Mouse (Mus musculus) neural tube, embryonic 11.5 days (tissue): ENCODE measurements around the gene Olfr1353. TPM values are rescaled to one million over a fixed set of nuclear protein-coding genes. Genes with fewer than 3 reads are reported as not detected.
"Not testable (repeated sequence)": the region's sequence is repeated elsewhere in the genome, so short reads cannot be mapped to it uniquely, and the experiment has no call there.

Experiments
- ATAC-seq: fragments of 200-750 bp; cut with Nextera tagmentation; 2 replicates; pipeline ENCODE4 v1.8.0; 2017; ENCODE audit warnings: moderate number of reproducible peaks, mild to moderate bottlenecking, moderate TSS enrichment, moderate library complexity; ENCODE audit not compliant: insufficient read depth, low FRiP score, low TSS enrichment
- DNase-seq: peaks from one replicate; pipeline ENCODE4 v3.0.0-alpha.2; 2015; ENCODE audit warnings: low spot score
- H3K27ac ChIP-seq: fragments of 300-500 bp; sonication (generic); 2 replicates; pipeline ENCODE4 v1.5.1; 2014; ENCODE audit warnings: low read depth, mild to moderate bottlenecking, low read length
- H3K27me3 ChIP-seq: fragments of 300-500 bp; sonication (generic); 2 replicates; pipeline ENCODE4 v1.6.1; 2014; ENCODE audit warnings: mild to moderate bottlenecking, low read length, mixed read lengths; ENCODE audit not compliant: control insufficient read depth, insufficient read depth
- H3K36me3 ChIP-seq: fragments of 300-500 bp; sonication (generic); 2 replicates; pipeline ENCODE4 v1.6.1; 2014; ENCODE audit warnings: mild to moderate bottlenecking, low read length, moderate library complexity, mixed read lengths; ENCODE audit not compliant: control insufficient read depth, insufficient read depth
- H3K4me1 ChIP-seq: fragments of 300-500 bp; sonication (generic); 2 replicates; pipeline ENCODE4 v1.6.1; 2014; ENCODE audit warnings: low read length, mixed read lengths; ENCODE audit not compliant: control insufficient read depth, insufficient read depth
- H3K4me2 ChIP-seq: fragments of 300-500 bp; sonication (generic); 2 replicates; pipeline ENCODE4 v1.6.1; 2014; ENCODE audit warnings: low read depth, mild to moderate bottlenecking, moderate library complexity
- H3K4me3 ChIP-seq: fragments of 300-500 bp; sonication (generic); 2 replicates; pipeline ENCODE4 v1.5.1; 2014; ENCODE audit warnings: low read depth, low read length
- H3K9ac ChIP-seq: fragments of 300-500 bp; sonication (generic); 2 replicates; pipeline ENCODE4 v1.6.1; 2014; ENCODE audit warnings: mild to moderate bottlenecking, low read length
- H3K9me3 ChIP-seq: fragments of 300-500 bp; sonication (generic); 2 replicates; pipeline ENCODE4 v1.6.1; 2016; ENCODE audit warnings: low read length; ENCODE audit not compliant: control insufficient read depth
- WGBS: fragments of 180-500 bp; shearing (Covaris S2); extraction: QIAGEN DNeasy Blood & Tissue Kit; methylation state at CpG from one replicate; pipeline ENCODE4 v1.1.7; 2014; 5-methylcytosine and 5-hydroxymethylcytosine counted together
- polyA plus RNA-seq: library from polyadenylated mRNA; unstranded; fragments of >200 nt; fragmentation: Nextera tagmentation; extraction: Ambion mirVana; gene quantifications from 2 replicates; pipeline ENCODE4 v1.2.1, GENCODE M21; 2014

The Olfr1353 gene
- not detected in 2 replicates for polyA plus RNA-seq

DNA sequence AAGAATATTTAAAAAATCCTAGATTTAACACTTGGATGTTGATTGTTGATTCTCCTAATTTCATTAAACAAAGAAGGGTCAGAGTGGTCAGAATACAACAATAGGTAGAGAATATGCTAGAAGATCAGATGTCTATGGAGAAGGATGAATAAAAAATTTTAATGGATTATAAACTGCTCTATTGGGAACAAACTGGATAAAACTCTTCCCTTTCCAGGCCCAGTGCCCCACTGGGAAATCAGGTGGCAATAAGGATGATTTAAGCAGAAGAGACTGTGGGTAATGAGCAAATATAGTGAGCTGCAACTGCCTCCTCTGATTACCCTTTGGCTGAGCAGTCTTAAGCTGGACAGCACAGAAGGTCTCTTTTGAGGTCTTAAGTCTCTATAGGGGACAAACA is at the start of gene Olfr1353:
TSS of gene Olfr1353 (plus strand) at position 301 of the 400 bp plus-strand sequence.
- H3K4me2 ChIP-seq, DNase-seq, H3K27me3 ChIP-seq, H3K9ac ChIP-seq, H3K27ac ChIP-seq, H3K4me1 ChIP-seq, H3K36me3 ChIP-seq, ATAC-seq, H3K4me3 ChIP-seq, H3K9me3 ChIP-seq: not testable (repeated sequence)

DNA sequence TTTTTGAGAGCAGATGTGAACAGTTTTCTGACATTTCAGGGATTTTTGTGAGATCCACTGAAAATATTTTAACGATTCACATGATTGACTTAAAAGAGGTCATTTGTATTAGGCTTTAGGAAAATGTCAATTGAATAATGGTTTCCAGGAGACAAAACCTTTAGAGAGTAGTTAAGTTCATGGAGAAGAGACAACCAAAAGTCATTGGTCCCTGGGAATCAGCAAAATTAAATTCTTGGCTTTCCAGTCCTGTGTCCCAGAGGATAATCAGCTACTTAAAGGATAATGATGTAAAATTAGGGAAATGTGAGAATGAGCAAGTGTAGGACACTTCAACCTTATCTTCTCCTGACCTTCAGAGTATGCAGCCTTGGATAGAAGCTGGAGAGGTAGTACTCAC is 12.8 kb upstream of the Olfr1353 start, which contains the start of gene Olfr8:
TSS of gene Olfr8 (plus strand) at position 301 of the 400 bp plus-strand sequence.
- not testable (repeated sequence) for ATAC-seq, DNase-seq, H3K4me2 ChIP-seq

DNA sequence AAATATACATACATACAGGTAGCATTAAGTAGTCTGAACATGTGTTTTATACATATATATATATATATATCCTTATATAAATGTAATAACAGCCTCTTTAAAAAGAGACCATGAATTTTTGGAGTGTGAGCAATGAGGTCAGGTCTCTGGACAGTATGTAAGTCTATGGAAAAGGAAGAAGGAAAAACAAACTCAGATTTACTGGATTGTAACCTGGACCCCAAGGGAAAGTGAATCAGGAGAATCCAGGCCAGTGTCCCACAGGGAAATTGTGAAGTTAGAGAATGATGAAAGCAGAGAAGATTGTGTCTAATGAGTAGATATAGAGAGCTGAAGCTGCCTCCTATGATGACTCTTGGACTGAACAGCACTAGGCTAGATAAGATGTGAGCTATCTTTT is 17.6 kb downstream of the Olfr1353 start, which contains the start of gene Olfr1352:
TSS of gene Olfr1352 (plus strand) at position 301 of the 400 bp plus-strand sequence.
- Histone ChIP-seq H3K4me3 (no peak within 1 kb of the TSS), H3K9me3 (no peaks in the 10 kb centered on the region), H3K9ac (no peak within 1 kb of the TSS), H3K27me3 (no peaks in the 10 kb centered on the region), H3K4me1 (no peaks in the 10 kb centered on the region), H3K27ac (no peak within 1 kb of the TSS), H3K4me2 (no peak within 1 kb of the TSS), H3K36me3 (no peaks in the 10 kb centered on the region)
- ATAC-seq = no peak
- DNase-seq = no peak

More for the DNA sequence above, 12.8 kb upstream of the Olfr1353 start, which contains the start of gene Olfr8:
- not testable (repeated sequence) for H3K4me3 ChIP-seq, H3K36me3 ChIP-seq, H3K9me3 ChIP-seq, H3K9ac ChIP-seq, H3K4me1 ChIP-seq, H3K27me3 ChIP-seq, H3K27ac ChIP-seq
- 77% methylated on average over 1 of the region's 1 CpGs for WGBS

DNA sequence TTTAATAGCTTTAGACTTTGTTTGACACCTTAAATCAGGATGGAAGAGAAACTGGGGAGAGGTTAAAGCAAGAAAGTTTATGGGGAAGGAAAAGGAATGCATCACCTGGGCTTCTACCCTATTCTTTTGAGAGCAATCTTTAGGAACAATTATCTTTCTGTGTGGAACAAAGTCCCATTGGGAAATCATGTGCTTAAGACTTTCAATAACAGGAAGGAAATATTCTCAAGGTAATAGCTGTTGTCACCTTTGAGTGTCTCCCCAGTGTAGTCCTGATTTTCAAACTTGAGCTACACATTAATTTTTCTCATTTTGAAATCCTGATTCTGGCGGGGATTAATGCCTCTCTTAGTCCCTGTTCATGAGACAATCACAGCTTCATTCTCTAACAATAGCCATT is 49.1 kb downstream of the Olfr1353 start, which contains the start of gene Olfr1351:
TSS of gene Olfr1351 (plus strand) at position 301 of the 400 bp plus-strand sequence.
- H3K27me3 ChIP-seq = no peaks in the 10 kb centered on the region
- WGBS = 75% methylated on average over 1 of the region's 1 CpGs
- H3K4me3 ChIP-seq = no peak within 1 kb of the TSS
- no peak for DNase-seq
- no peak within 1 kb of the TSS for H3K9ac ChIP-seq
- ATAC-seq = no peak
- no peak within 1 kb of the TSS for H3K4me2 ChIP-seq
- H3K9me3 ChIP-seq = no peaks in the 10 kb centered on the region
- H3K27ac ChIP-seq = no peak within 1 kb of the TSS
- H3K4me1 ChIP-seq = no peaks in the 10 kb centered on the region
- H3K36me3 ChIP-seq = no peaks in the 10 kb centered on the region

Other genes starting within 250 kb of the Olfr1353 start
- gene Casp14, start 245.0 kb upstream of the Olfr1353 start, polyA plus RNA-seq = not detected in 2 replicates
- not detected in 2 replicates for gene Ccdc105, start 210.2 kb upstream of the Olfr1353 start, polyA plus RNA-seq
- 0.80 and 0.84 TPM in 2 replicates for gene Slc1a6, start 182.8 kb upstream of the Olfr1353 start, polyA plus RNA-seq
- not detected in 2 replicates for gene Olfr1356, start 111.1 kb upstream of the Olfr1353 start, polyA plus RNA-seq
- not detected in 2 replicates for gene Olfr1355, start 87.8 kb upstream of the Olfr1353 start, polyA plus RNA-seq
- gene Olfr1354, start 50.1 kb upstream of the Olfr1353 start, polyA plus RNA-seq = not detected in 2 replicates
- gene Olfr8, start 12.7 kb upstream of the Olfr1353 start, polyA plus RNA-seq = not detected in 2 replicates
- not detected in 2 replicates for gene Olfr1352, start 17.7 kb downstream of the Olfr1353 start, polyA plus RNA-seq
- not detected in 2 replicates for gene Olfr1351, start 49.2 kb downstream of the Olfr1353 start, polyA plus RNA-seq
- gene Olfr57, start 65.4 kb downstream of the Olfr1353 start, polyA plus RNA-seq = 0.15 TPM in 1 of 2 replicates, not detected in the other
- gene 2610008E11Rik, start 134.3 kb downstream of the Olfr1353 start, polyA plus RNA-seq = 42.8 and 43.7 TPM in 2 replicates
- gene Vmn2r80, start 185.5 kb downstream of the Olfr1353 start, polyA plus RNA-seq = not detected in 2 replicates